Mouse (Mus musculus): ENCODE data around the gene Omt2b.
"Not testable (repeated sequence)": the region's sequence is repeated elsewhere in the genome, so short reads cannot be mapped to it uniquely, and the experiment has no call there.

GRCm38 (mm10) chr9:78294781-78295180 lies 32.6 kb upstream of the Omt2b start:
- TF ChIP-seq CTCF (conservative IDR thresholded peaks at IDR 0.05; ENCODE audit: low read length); NANOG (IDR thresholded peaks at IDR 0.05; ENCODE audit: borderline replicate concordance, low read length): not testable (repeated sequence)

Measured in E14TG2a.4 (cell line).